Mouse (Mus musculus): ENCODE measurements at regions not wholly inside any gene's neighbourhood (a gene's known extent, or its start where the extent isn't known, plus 50 kb on each side); places are given as distances from the start of the nearest gene placed in this dataset.

GRCm38 (mm10) chr10:100922976-100923375 lies 332.7 kb downstream of the 1700017N19Rik start:
- Histone ChIP-seq H3K9ac (no peak overlapping the region), H3K9me3 (replicated peaks) (no peaks in the 10 kb centered on the region), H3K27me3 (no peaks in the 10 kb centered on the region), H3K4me2 (replicated peaks) (no peak overlapping the region), H3K4me3 (replicated peaks) (no peak overlapping the region), H3K36me3 (no peaks in the 10 kb centered on the region), H3K4me1 (no peaks in the 10 kb centered on the region), H3K27ac (replicated peaks) (no peak overlapping the region)
- WGBS = 65% methylated on average over 2 of the region's 2 CpGs
- ATAC-seq (ENCODE audit: insufficient number of reproducible peaks, low FRiP score, low TSS enrichment, low read depth) = no peak

- H3K9me3 ChIP-seq (replicated peaks) = no peaks in the 10 kb centered on the region
- H3K36me3 ChIP-seq = no peaks in the 10 kb centered on the region
- 57% methylated on average over 3 of the region's 3 CpGs for WGBS
- H3K4me2 ChIP-seq (replicated peaks) = no peak overlapping the region
- H3K27me3 ChIP-seq = no peaks in the 10 kb centered on the region
- no peak overlapping the region for H3K4me3 ChIP-seq (replicated peaks)
- no peak for ATAC-seq (ENCODE audit: insufficient number of reproducible peaks, low FRiP score, low TSS enrichment, low read depth)
- no peak overlapping the region for H3K9ac ChIP-seq
- no peaks in the 10 kb centered on the region for H3K4me1 ChIP-seq
- no peak overlapping the region for H3K27ac ChIP-seq (replicated peaks)
Observed at GRCm38 (mm10) chr10:100927086-100927485, 336.8 kb downstream of the 1700017N19Rik start.

- no peaks in the 10 kb centered on the region for H3K27me3 ChIP-seq
- H3K4me1 ChIP-seq = no peaks in the 10 kb centered on the region
- H3K9ac ChIP-seq = no peak overlapping the region
- H3K4me2 ChIP-seq (replicated peaks) = no peak overlapping the region
- no peak overlapping the region for H3K4me3 ChIP-seq (replicated peaks)
- H3K27ac ChIP-seq (replicated peaks) = no peak overlapping the region
- no peak for ATAC-seq (ENCODE audit: insufficient number of reproducible peaks, low FRiP score, low TSS enrichment, low read depth)
- WGBS = 80% methylated on average over 1 of the region's 1 CpGs
- H3K9me3 ChIP-seq (replicated peaks) = no peaks in the 10 kb centered on the region
- H3K36me3 ChIP-seq = no peaks in the 10 kb centered on the region
Observed at GRCm38 (mm10) chr10:100931739-100932138, 341.5 kb downstream of the 1700017N19Rik start.

GRCm38 (mm10) chr10:100958371-100958770 lies 368.1 kb downstream of the 1700017N19Rik start:
- no peak overlapping the region for H3K4me3 ChIP-seq (replicated peaks)
- no peak overlapping the region for H3K4me2 ChIP-seq (replicated peaks)
- H3K9me3 ChIP-seq (replicated peaks) = no peaks in the 10 kb centered on the region
- H3K9ac ChIP-seq = no peak overlapping the region
- no peak overlapping the region for H3K27ac ChIP-seq (replicated peaks)
- ATAC-seq (ENCODE audit: insufficient number of reproducible peaks, low FRiP score, low TSS enrichment, low read depth) = no peak
- no peaks in the 10 kb centered on the region for H3K36me3 ChIP-seq
- H3K4me1 ChIP-seq = no peaks in the 10 kb centered on the region
- WGBS = 90% methylated on average over 9 of the region's 9 CpGs
- H3K27me3 ChIP-seq = no peaks in the 10 kb centered on the region

GRCm38 (mm10) chr10:101003469-101003868 lies 413.2 kb downstream of the 1700017N19Rik start:
- WGBS = 72% methylated on average over 2 of the region's 2 CpGs
- no peak overlapping the region for H3K27ac ChIP-seq (replicated peaks)
- no peaks in the 10 kb centered on the region for H3K27me3 ChIP-seq
- H3K4me2 ChIP-seq (replicated peaks) = no peak overlapping the region
- H3K36me3 ChIP-seq = no peaks in the 10 kb centered on the region
- H3K9me3 ChIP-seq (replicated peaks) = no peaks in the 10 kb centered on the region
- ATAC-seq (ENCODE audit: insufficient number of reproducible peaks, low FRiP score, low TSS enrichment, low read depth) = no peak
- H3K4me1 ChIP-seq = no peaks in the 10 kb centered on the region
- no peak overlapping the region for H3K9ac ChIP-seq
- no peak overlapping the region for H3K4me3 ChIP-seq (replicated peaks)

GRCm38 (mm10) chr10:101004687-101005086 lies 414.4 kb downstream of the 1700017N19Rik start:
- no peak overlapping the region for H3K9ac ChIP-seq
- no peaks in the 10 kb centered on the region for H3K36me3 ChIP-seq
- H3K4me1 ChIP-seq = no peaks in the 10 kb centered on the region
- WGBS = 75% methylated on average over 4 of the region's 4 CpGs
- no peak for ATAC-seq (ENCODE audit: insufficient number of reproducible peaks, low FRiP score, low TSS enrichment, low read depth)
- no peak overlapping the region for H3K4me3 ChIP-seq (replicated peaks)
- no peaks in the 10 kb centered on the region for H3K9me3 ChIP-seq (replicated peaks)
- no peak overlapping the region for H3K4me2 ChIP-seq (replicated peaks)
- no peak overlapping the region for H3K27ac ChIP-seq (replicated peaks)
- H3K27me3 ChIP-seq = no peaks in the 10 kb centered on the region

- Histone ChIP-seq H3K27me3 (no peaks in the 10 kb centered on the region), H3K27ac (replicated peaks) (no peak overlapping the region), H3K9ac (no peak overlapping the region), H3K4me2 (replicated peaks) (no peak overlapping the region), H3K36me3 (no peaks in the 10 kb centered on the region), H3K4me1 (no peaks in the 10 kb centered on the region), H3K4me3 (replicated peaks) (no peak overlapping the region), H3K9me3 (replicated peaks) (no peaks in the 10 kb centered on the region)
- ATAC-seq (ENCODE audit: insufficient number of reproducible peaks, low FRiP score, low TSS enrichment, low read depth) = no peak
- 67% methylated on average over 1 of the region's 1 CpGs for WGBS
Observed at GRCm38 (mm10) chr10:101015416-101015815, 425.1 kb downstream of the 1700017N19Rik start.

GRCm38 (mm10) chr10:101038630-101039029 lies 448.3 kb downstream of the 1700017N19Rik start:
- Histone ChIP-seq H3K4me3 (replicated peaks) (no peak overlapping the region), H3K4me2 (replicated peaks) (no peak overlapping the region), H3K9ac (no peak overlapping the region), H3K9me3 (replicated peaks) (no peaks in the 10 kb centered on the region), H3K27ac (replicated peaks) (no peak overlapping the region), H3K27me3 (no peaks in the 10 kb centered on the region), H3K4me1 (no peaks in the 10 kb centered on the region), H3K36me3 (no peaks in the 10 kb centered on the region)
- no peak for ATAC-seq (ENCODE audit: insufficient number of reproducible peaks, low FRiP score, low TSS enrichment, low read depth)

- Histone ChIP-seq H3K9me3 (replicated peaks) (no peaks in the 10 kb centered on the region), H3K9ac (no peak overlapping the region), H3K27me3 (no peaks in the 10 kb centered on the region), H3K27ac (replicated peaks) (no peak overlapping the region), H3K36me3 (no peaks in the 10 kb centered on the region), H3K4me3 (replicated peaks) (no peak overlapping the region), H3K4me1 (no peaks in the 10 kb centered on the region), H3K4me2 (replicated peaks) (no peak overlapping the region)
- 96% methylated on average over 1 of the region's 1 CpGs for WGBS
- no peak for ATAC-seq (ENCODE audit: insufficient number of reproducible peaks, low FRiP score, low TSS enrichment, low read depth)
Observed at GRCm38 (mm10) chr10:101039034-101039433, 448.8 kb downstream of the 1700017N19Rik start.
